Mouse (Mus musculus): ENCODE results near the gene Mcm5. TPM values are rescaled to one million over a fixed set of nuclear protein-coding genes. Genes with fewer than 3 reads are reported as not detected.

The Mcm5 gene
- total and polyA plus RNA-seq, 3 experiments = 397 to 459 TPM; not detected in 1

DNA sequence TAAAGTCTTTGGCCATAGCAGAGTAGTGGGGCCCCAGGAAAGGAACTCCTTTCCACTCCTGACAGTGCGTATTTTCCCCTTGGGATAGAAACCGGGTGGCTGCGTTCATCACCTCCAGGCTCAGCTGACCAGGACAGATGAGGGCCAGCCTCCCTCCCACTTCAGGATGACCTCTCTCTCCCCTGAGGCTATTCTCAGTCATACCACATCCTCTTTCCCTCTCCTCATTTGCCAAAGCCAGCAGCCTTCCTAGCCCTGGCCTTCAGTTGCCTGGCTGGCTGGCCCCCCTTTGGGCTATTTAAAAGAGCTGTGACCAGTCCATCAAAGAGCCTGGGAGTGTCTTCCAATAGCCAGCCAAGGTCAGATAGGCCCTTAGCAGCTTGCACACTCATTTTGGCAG lies 46.1 kb upstream of the Mcm5 start:
- no peaks in the 10 kb centered on the region for H3K9me3 ChIP-seq (replicated peaks; ENCODE audit: insufficient read depth, low read length)
- H3K79me2 ChIP-seq (ENCODE audit: control insufficient read depth, insufficient read depth, low read length, poor library complexity) = no peaks in the 10 kb centered on the region
- no peak for TF ChIP-seq UBTF (IDR thresholded peaks at IDR 0.05; ENCODE audit: borderline replicate concordance, insufficient read depth, low read depth, low read length)
- TF ChIP-seq TAL1 (IDR thresholded peaks at IDR 0.05; ENCODE audit: low read length) = no peak
- no peak for TF ChIP-seq ELF1 (IDR thresholded peaks at IDR 0.05; ENCODE audit: low read depth, low read length)
- TF ChIP-seq ETS1 (IDR thresholded peaks at IDR 0.05; ENCODE audit: low read depth, low read length) = no peak
- TF ChIP-seq TCF12 (IDR thresholded peaks at IDR 0.05; ENCODE audit: low read depth, low read length) = no peak
- no peak for TF ChIP-seq POLR2A (IDR thresholded peaks at IDR 0.05; ENCODE audit: control insufficient read depth in 1 of 2, insufficient read depth in 1 of 2, low read depth in 1 of 2, low read length in 2 of 2, poor library complexity in 1 of 2)
- no peak for TF ChIP-seq NRF1 (IDR thresholded peaks at IDR 0.05; ENCODE audit: insufficient read depth, low read depth, low read length, poor library complexity, severe bottlenecking)
- no peak for TF ChIP-seq SMC3 (IDR thresholded peaks at IDR 0.05; ENCODE audit: low read depth, low read length)
- TF ChIP-seq POLR2AphosphoS2 (IDR thresholded peaks at IDR 0.05; ENCODE audit: low read length) = no peak
- no peak for TF ChIP-seq MYB (IDR thresholded peaks at IDR 0.05; ENCODE audit: low read depth, low read length)
- TF ChIP-seq SIN3A (IDR thresholded peaks at IDR 0.05; ENCODE audit: low read length) = no peak
- TF ChIP-seq MAX (IDR thresholded peaks at IDR 0.05; ENCODE audit: low read length) = no peak
- TF ChIP-seq EP300 (IDR thresholded peaks at IDR 0.05; ENCODE audit: low read depth in 1 of 2, low read length in 2 of 2) = no peak
- no peak for TF ChIP-seq CHD1 (IDR thresholded peaks at IDR 0.05; ENCODE audit: low read depth, low read length)
- TF ChIP-seq ZMIZ1 (IDR thresholded peaks at IDR 0.05; ENCODE audit: low read depth, low read length) = no peak
- TF ChIP-seq ZNF384 (IDR thresholded peaks at IDR 0.05; ENCODE audit: low read depth, low read length) = no peak
- TF ChIP-seq USF2 (IDR thresholded peaks at IDR 0.05; ENCODE audit: borderline replicate concordance in 1 of 2, insufficient read depth in 1 of 2, low read depth in 1 of 2, low read length in 2 of 2) = no peak
- no peak for TF ChIP-seq E2F4 (IDR thresholded peaks at IDR 0.05; ENCODE audit: borderline replicate concordance, low read depth, low read length)
- TF ChIP-seq GATA1 (IDR thresholded peaks at IDR 0.05; ENCODE audit: low read depth, low read length) = no peak
- no peak for TF ChIP-seq MXI1 (IDR thresholded peaks at IDR 0.05; ENCODE audit: low read depth, low read length)
- no peaks in the 10 kb centered on the region for H3K27me3 ChIP-seq (ENCODE audit: control insufficient read depth in 1 of 2, insufficient read depth in 2 of 2, low read length in 2 of 2)
- no peak for DNase-seq (ENCODE audit: low read depth, low spot score)
- no peaks in the 10 kb centered on the region for H3K36me3 ChIP-seq (ENCODE audit: control insufficient read depth in 1 of 2, insufficient read depth in 2 of 2, low read length in 2 of 2)
- no peak overlapping the region for H3K9ac ChIP-seq (ENCODE audit: control insufficient read depth, low read depth, low read length, poor library complexity, severe bottlenecking)
- H3K4me3 ChIP-seq (ENCODE audit: control insufficient read depth in 1 of 2, insufficient read depth in 1 of 2, low read depth in 2 of 2, low read length in 2 of 2) = no peak overlapping the region
- no peak overlapping the region for H3K27ac ChIP-seq (ENCODE audit: control insufficient read depth, low read depth, low read length)
- H3K4me1 ChIP-seq (ENCODE audit: control insufficient read depth in 1 of 2, insufficient read depth in 2 of 2, low read length in 2 of 2) = no peaks in the 10 kb centered on the region

DNA sequence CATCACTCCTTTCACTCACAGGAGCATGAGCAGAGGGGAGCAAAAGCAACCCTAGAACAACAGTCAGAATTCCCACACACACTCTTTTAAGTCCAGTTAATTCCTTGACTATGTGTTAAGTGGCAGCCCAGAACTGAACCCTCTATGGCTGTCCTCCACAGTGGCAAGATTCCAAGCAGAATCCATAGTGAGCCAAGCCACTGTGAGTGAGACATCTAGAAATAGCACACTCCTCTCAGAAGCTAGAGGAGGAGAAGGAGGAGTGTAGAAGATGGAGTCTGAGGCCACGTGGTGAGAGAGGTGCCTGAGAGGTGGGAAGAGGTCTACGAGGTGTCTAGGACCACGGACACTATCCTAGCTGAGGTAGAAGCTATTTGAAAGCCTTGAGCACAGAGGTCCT lies 44.6 kb upstream of the Mcm5 start:
- H3K9me3 ChIP-seq (replicated peaks; ENCODE audit: insufficient read depth, low read length) = no peaks in the 10 kb centered on the region
- no peak overlapping the region for H3K9ac ChIP-seq (ENCODE audit: control insufficient read depth, low read depth, low read length, poor library complexity, severe bottlenecking)
- no peak overlapping the region for H3K27ac ChIP-seq (ENCODE audit: control insufficient read depth, low read depth, low read length)
- TF ChIP-seq GATA1 (IDR thresholded peaks at IDR 0.05; ENCODE audit: low read depth, low read length) (no peak), MXI1 (IDR thresholded peaks at IDR 0.05; ENCODE audit: low read depth, low read length) (no peak)
- H3K79me2 ChIP-seq (ENCODE audit: control insufficient read depth, insufficient read depth, low read length, poor library complexity) = no peaks in the 10 kb centered on the region
- no peak for DNase-seq (ENCODE audit: low read depth, low spot score)
- H3K36me3 ChIP-seq (ENCODE audit: control insufficient read depth in 1 of 2, insufficient read depth in 2 of 2, low read length in 2 of 2) = no peaks in the 10 kb centered on the region
- H3K4me3 ChIP-seq (ENCODE audit: control insufficient read depth in 1 of 2, insufficient read depth in 1 of 2, low read depth in 2 of 2, low read length in 2 of 2) = no peak overlapping the region
- H3K4me1 ChIP-seq (ENCODE audit: control insufficient read depth in 1 of 2, insufficient read depth in 2 of 2, low read length in 2 of 2) = no peaks in the 10 kb centered on the region
- no peaks in the 10 kb centered on the region for H3K27me3 ChIP-seq (ENCODE audit: control insufficient read depth in 1 of 2, insufficient read depth in 2 of 2, low read length in 2 of 2)

Measured in MEL (cell line).